Mouse (Mus musculus): ENCODE results near the gene Pard6a.

GRCm38 (mm10) chr8:105704146-105704812 is 3.3 kb downstream of the Pard6a start:
- TF ChIP-seq CTCF (IDR thresholded peaks at IDR 0.05; ENCODE audit: insufficient read depth, low read depth, low read length): no peak
- TF ChIP-seq POLR2A (IDR thresholded peaks at IDR 0.05; ENCODE audit: insufficient read depth, low read depth, low read length): no peak

Data from olfactory bulb, adult 2 months (tissue).